Mouse (Mus musculus): ENCODE data around the gene Mnat1. TPM values are rescaled to one million over a fixed set of nuclear protein-coding genes. Genes with fewer than 3 reads are reported as not detected.
"Not testable (repeated sequence)": the region's sequence is repeated elsewhere in the genome, so short reads cannot be mapped to it uniquely, and the experiment has no call there.

The Mnat1 gene
- polyA plus RNA-seq (2016; fragmentation: Nextera tagmentation; extraction: Ambion mirVana) = 25.0 and 32.9 TPM in 2 replicates

GRCm38 (mm10) chr12:73123093-73124041 is at the start of gene Mnat1:
Gene Mnat1, plus strand, starts transcription at chr12:73123717.
- Histone ChIP-seq H3K9me3 (no peaks in the 10 kb centered on the region), H3K4me2 (replicated peaks) (peak within 1 kb of the TSS; percentile 71), H3K27ac (no peak within 1 kb of the TSS), H3K27me3 (replicated peaks) (no peaks in the 10 kb centered on the region), H3K36me3 (no peaks in the 10 kb centered on the region), H3K4me1 (peaks cover 6% of the 10 kb centered on the region; the same call in 1 of the 2 replicates), H3K9ac (peak within 1 kb of the TSS; percentile 74), H3K4me3 (peak within 1 kb of the TSS; percentile 66)
- ATAC-seq (ENCODE audit: low FRiP score, low read depth) = peak; percentile 71
- 2% methylated on average over 23 of the region's 23 CpGs for WGBS

GRCm38 (mm10) chr12:73081828-73082227 is 41.7 kb upstream of the Mnat1 start:
- not testable (repeated sequence) for H3K27me3 ChIP-seq (replicated peaks); H3K4me2 ChIP-seq (replicated peaks); H3K27ac ChIP-seq; ATAC-seq (ENCODE audit: low FRiP score, low read depth); H3K4me1 ChIP-seq; H3K9ac ChIP-seq; H3K4me3 ChIP-seq; H3K9me3 ChIP-seq; H3K36me3 ChIP-seq
- 93% methylated on average over 4 of the region's 4 CpGs for WGBS

GRCm38 (mm10) chr12:73083773-73084172 is 39.7 kb upstream of the Mnat1 start:
- H3K27me3 ChIP-seq (replicated peaks) = no peaks in the 10 kb centered on the region
- no peaks in the 10 kb centered on the region for H3K36me3 ChIP-seq
- WGBS = 82% methylated on average over 4 of the region's 4 CpGs
- no peak overlapping the region for H3K9ac ChIP-seq
- H3K4me1 ChIP-seq = no peaks in the 10 kb centered on the region
- no peak overlapping the region for H3K4me2 ChIP-seq (replicated peaks)
- H3K9me3 ChIP-seq = no peaks in the 10 kb centered on the region
- no peak overlapping the region for H3K4me3 ChIP-seq
- ATAC-seq (ENCODE audit: low FRiP score, low read depth) = no peak
- H3K27ac ChIP-seq = no peak overlapping the region

GRCm38 (mm10) chr12:73085739-73086630 is 37.5 kb upstream of the Mnat1 start:
- no peaks in the 10 kb centered on the region for H3K9me3 ChIP-seq
- WGBS = 26% methylated on average over 11 of the region's 11 CpGs
- H3K4me3 ChIP-seq = no peak overlapping the region
- no peak overlapping the region for H3K4me2 ChIP-seq (replicated peaks)
- no peaks in the 10 kb centered on the region for H3K4me1 ChIP-seq
- H3K9ac ChIP-seq = no peak overlapping the region
- H3K27me3 ChIP-seq (replicated peaks) = no peaks in the 10 kb centered on the region
- no peak for ATAC-seq (ENCODE audit: low FRiP score, low read depth)
- H3K27ac ChIP-seq = no peak overlapping the region
- no peaks in the 10 kb centered on the region for H3K36me3 ChIP-seq

DNA sequence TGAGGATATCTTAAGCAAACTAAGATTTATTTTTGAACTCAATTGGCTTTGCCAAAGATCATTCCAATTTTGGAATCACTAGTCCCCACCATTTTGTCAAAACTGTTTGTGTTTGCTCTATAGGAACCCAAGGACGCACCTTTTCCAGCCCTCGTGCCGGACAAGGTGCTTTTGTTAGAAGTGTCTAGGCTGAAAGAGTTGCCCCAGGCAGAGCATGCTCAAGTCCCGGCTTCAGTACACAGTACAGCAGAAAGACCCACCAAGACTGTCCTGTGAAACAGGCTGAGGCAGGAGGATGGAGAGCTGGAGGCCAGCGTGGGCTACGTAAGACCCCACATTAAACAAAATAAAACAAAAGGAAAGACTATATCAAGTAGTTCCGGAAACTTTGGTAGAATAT is 36.4 kb upstream of the Mnat1 start:
- 94% methylated on average over 7 of the region's 7 CpGs for WGBS
- Histone ChIP-seq H3K27ac (no peak overlapping the region), H3K9me3 (no peaks in the 10 kb centered on the region), H3K4me1 (no peaks in the 10 kb centered on the region), H3K4me2 (replicated peaks) (no peak overlapping the region), H3K4me3 (no peak overlapping the region), H3K36me3 (no peaks in the 10 kb centered on the region), H3K9ac (no peak overlapping the region), H3K27me3 (replicated peaks) (no peaks in the 10 kb centered on the region)
- ATAC-seq (ENCODE audit: low FRiP score, low read depth) = no peak

GRCm38 (mm10) chr12:73088500-73088899 is 35.0 kb upstream of the Mnat1 start:
- no peak overlapping the region for H3K4me2 ChIP-seq (replicated peaks)
- no peak overlapping the region for H3K27ac ChIP-seq
- H3K4me3 ChIP-seq = no peak overlapping the region
- H3K9ac ChIP-seq = no peak overlapping the region
- no peaks in the 10 kb centered on the region for H3K36me3 ChIP-seq
- H3K27me3 ChIP-seq (replicated peaks) = no peaks in the 10 kb centered on the region
- ATAC-seq (ENCODE audit: low FRiP score, low read depth) = no peak
- H3K9me3 ChIP-seq = no peaks in the 10 kb centered on the region
- WGBS = 78% methylated on average over 5 of the region's 5 CpGs
- H3K4me1 ChIP-seq = no peaks in the 10 kb centered on the region

DNA sequence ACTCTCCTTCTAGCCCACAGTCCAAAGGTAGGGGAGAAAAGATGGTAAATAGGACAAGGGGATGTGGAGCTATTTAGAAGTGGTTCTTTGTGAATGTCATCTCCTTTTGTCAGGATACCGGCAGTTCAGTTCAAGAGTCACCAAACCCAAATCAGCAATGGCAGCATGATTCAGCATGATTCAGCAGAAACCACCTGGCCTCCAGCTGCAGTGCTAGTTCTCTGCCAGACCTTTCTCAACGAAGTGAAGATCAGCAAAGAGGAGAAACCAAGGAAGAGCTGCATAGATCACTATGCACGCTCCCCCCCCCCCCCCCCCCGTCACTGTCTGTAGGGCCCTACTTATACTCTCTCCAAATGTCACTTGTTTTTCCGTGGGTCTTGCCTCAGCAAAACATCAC is 34.6 kb upstream of the Mnat1 start:
- Histone ChIP-seq H3K9ac (no peak overlapping the region), H3K27ac (no peak overlapping the region), H3K4me3 (no peak overlapping the region), H3K9me3 (no peaks in the 10 kb centered on the region), H3K27me3 (replicated peaks) (no peaks in the 10 kb centered on the region), H3K36me3 (no peaks in the 10 kb centered on the region), H3K4me1 (no peaks in the 10 kb centered on the region), H3K4me2 (replicated peaks) (no peak overlapping the region)
- 64% methylated on average over 5 of the region's 5 CpGs for WGBS
- no peak for ATAC-seq (ENCODE audit: low FRiP score, low read depth)

DNA sequence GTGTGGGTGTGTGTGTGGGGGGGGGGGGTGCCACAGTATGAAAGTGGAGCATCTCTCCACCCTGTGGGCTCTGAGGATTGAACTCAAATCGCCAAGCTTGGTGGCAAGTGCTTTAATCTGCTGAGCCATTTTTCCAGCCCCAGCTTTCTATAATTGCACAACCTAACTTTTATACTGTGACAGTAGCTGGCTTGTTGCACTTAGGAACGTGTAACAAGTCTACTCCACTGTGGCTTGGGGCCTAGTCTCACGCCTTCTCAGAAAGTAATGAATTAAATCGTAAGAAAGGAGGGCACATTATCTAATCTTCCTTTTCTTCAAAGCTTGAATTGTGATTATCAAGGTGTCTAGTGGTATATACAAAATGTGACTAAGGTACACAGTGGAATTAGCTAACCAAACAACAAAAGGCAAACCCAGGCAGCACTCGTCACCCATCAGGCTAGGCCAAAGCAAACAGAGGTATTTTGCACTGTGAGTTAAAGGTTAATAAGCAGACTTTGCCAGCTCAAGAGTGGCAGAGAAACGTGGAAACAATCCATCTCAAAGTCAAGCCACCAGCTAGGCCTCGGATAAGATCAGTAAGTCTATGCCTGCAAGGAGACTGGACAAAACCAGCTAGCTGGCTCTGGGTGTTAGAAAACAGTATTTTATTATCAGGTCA is 32.7 kb upstream of the Mnat1 start:
- H3K9me3 ChIP-seq = no peaks in the 10 kb centered on the region
- ATAC-seq (ENCODE audit: low FRiP score, low read depth) = no peak
- H3K9ac ChIP-seq = no peak overlapping the region
- WGBS = 84% methylated on average over 7 of the region's 7 CpGs
- H3K36me3 ChIP-seq = no peaks in the 10 kb centered on the region
- H3K4me2 ChIP-seq (replicated peaks) = no peak overlapping the region
- H3K4me1 ChIP-seq = no peaks in the 10 kb centered on the region
- no peaks in the 10 kb centered on the region for H3K27me3 ChIP-seq (replicated peaks)
- no peak overlapping the region for H3K4me3 ChIP-seq
- H3K27ac ChIP-seq = no peak overlapping the region

DNA sequence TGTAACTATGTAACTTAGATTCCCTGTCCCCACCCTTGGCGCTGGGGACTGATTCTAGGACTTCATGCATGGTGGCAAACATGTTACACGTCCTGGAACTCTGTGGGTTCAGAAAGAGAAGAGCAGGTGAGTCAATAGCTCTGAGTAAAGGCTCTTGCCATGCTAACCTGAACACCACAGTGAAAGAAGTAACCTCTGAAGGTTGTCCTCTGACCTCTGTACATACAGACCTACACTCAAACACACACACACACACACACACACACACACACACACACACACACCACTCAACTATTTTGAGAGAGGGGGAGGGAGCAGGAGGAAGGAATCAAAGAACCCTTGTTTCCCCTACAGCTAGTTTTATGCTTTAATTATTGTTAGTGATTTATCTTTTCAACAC is 29.3 kb upstream of the Mnat1 start:
- no peak for ATAC-seq (ENCODE audit: low FRiP score, low read depth)
- Histone ChIP-seq H3K36me3 (no peaks in the 10 kb centered on the region), H3K4me1 (no peaks in the 10 kb centered on the region), H3K4me3 (no peak overlapping the region), H3K27me3 (replicated peaks) (no peaks in the 10 kb centered on the region), H3K9me3 (no peaks in the 10 kb centered on the region), H3K9ac (no peak overlapping the region), H3K4me2 (replicated peaks) (no peak overlapping the region), H3K27ac (no peak overlapping the region)
- 79% methylated on average over 2 of the region's 2 CpGs for WGBS

DNA sequence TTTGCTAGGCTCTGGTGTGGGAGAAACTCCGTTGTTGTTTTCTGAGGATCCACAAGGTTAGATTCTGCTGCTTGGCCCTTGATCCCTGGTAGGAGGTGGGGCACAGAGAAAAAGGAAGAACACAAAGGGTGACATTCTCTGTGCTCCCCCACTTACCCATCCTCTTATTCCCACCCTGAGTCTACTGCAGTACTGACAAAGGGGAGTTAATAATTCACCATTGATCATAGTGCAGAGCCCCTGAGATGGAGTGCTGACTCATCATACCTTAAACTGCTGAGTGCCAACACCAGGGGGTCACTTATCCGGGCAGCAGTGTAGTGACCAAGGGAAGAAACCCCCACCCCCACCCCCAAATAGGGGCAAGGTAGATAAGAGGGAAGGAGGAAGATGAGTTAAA is 28.9 kb upstream of the Mnat1 start:
- H3K4me3 ChIP-seq = no peak overlapping the region
- no peaks in the 10 kb centered on the region for H3K9me3 ChIP-seq
- ATAC-seq (ENCODE audit: low FRiP score, low read depth) = no peak
- no peak overlapping the region for H3K27ac ChIP-seq
- H3K4me1 ChIP-seq = no peaks in the 10 kb centered on the region
- no peaks in the 10 kb centered on the region for H3K27me3 ChIP-seq (replicated peaks)
- 20% methylated on average over 2 of the region's 2 CpGs for WGBS
- no peak overlapping the region for H3K4me2 ChIP-seq (replicated peaks)
- no peaks in the 10 kb centered on the region for H3K36me3 ChIP-seq
- H3K9ac ChIP-seq = no peak overlapping the region

GRCm38 (mm10) chr12:73096177-73096576 is 27.3 kb upstream of the Mnat1 start:
- H3K4me1 ChIP-seq; H3K27ac ChIP-seq; H3K27me3 ChIP-seq (replicated peaks); H3K9ac ChIP-seq; H3K4me2 ChIP-seq (replicated peaks); H3K9me3 ChIP-seq; H3K4me3 ChIP-seq; ATAC-seq (ENCODE audit: low FRiP score, low read depth); H3K36me3 ChIP-seq: not testable (repeated sequence)
- 88% methylated on average over 5 of the region's 5 CpGs for WGBS

- ATAC-seq (ENCODE audit: low FRiP score, low read depth) = no peak
- no peak overlapping the region for H3K4me3 ChIP-seq
- H3K9ac ChIP-seq = no peak overlapping the region
- no peak overlapping the region for H3K27ac ChIP-seq
- no peaks in the 10 kb centered on the region for H3K9me3 ChIP-seq
- H3K36me3 ChIP-seq = peaks cover 7% of the 10 kb centered on the region
- no peaks in the 10 kb centered on the region for H3K4me1 ChIP-seq
- no peak overlapping the region for H3K4me2 ChIP-seq (replicated peaks)
- no peaks in the 10 kb centered on the region for H3K27me3 ChIP-seq (replicated peaks)
- WGBS = 92% methylated on average over 4 of the region's 4 CpGs
Measured at GRCm38 (mm10) chr12:73098593-73098992, 24.9 kb upstream of the Mnat1 start.

Measured in neural tube, embryonic 12.5 days (tissue).